Mouse (Mus musculus) T-cell, adult 2 months (primary cell): ENCODE measurements at regions not wholly inside any gene's neighbourhood (a gene's known extent, or its start where the extent isn't known, plus 50 kb on each side); places are given as distances from the start of the nearest gene placed in this dataset.

Experiments used
- DNase-seq: peaks from one replicate; pipeline ENCODE4 v3.0.0; 2022; ENCODE audit warnings: low spot score

DNA sequence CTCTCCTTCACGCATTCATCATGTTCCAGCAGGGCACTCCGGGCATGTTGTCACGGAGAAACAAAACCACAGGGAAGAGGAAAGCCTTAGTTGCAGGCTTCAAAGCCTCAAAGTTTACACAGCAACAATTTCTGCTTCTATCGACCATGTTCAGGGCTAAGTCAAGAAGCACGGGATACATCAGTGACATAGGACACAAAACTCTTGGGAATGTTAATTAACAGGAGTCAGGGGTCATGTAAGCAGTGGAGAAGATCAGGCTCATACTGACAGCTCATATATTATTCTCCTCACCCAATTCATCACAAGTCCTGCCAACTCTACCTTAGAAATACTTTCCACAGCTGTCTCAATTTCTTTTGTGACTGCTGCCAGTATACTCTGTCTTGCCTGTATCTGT is 133.0 kb upstream of the Btbd3 start:
- no peak for DNase-seq

DNA sequence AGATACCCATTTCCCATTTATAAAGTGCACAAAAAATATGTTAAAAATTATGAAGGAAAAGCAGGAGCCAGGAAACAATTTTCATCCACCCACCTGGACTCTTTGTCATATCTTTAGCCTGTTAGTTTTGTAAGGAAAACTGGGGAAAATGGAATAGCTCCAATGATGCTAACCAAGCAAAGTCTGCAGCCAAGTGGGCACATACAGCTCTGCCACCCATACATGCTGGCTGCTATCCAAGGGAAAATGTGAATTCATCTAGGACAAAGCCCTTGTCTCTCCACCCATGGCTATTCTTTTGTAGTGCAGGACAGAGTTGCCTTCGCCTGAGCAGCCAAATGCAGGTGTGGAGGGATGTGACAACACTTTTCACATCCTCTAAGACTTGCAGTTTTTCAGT is 135.5 kb upstream of the Btbd3 start:
- no peak for DNase-seq

DNA sequence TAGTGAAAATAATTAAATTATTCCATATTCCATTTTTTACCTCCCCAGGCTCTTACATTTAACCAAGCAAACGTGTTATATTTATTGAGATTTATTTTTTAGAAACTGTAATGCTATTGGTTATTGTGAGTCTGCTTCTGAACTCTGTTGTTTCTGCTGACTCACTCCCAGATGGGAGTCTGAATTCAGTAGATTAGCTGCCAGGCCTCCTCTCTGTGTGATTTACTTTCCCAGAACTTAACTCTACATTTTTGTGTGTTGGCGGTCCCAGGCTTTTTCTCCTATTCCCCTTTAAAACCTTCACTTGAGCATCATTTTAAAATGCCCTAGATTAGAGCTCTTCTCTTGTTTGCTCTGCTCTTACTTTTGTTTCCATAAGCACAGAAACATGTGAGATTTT is 136.2 kb upstream of the Btbd3 start:
- no peak for DNase-seq

DNA sequence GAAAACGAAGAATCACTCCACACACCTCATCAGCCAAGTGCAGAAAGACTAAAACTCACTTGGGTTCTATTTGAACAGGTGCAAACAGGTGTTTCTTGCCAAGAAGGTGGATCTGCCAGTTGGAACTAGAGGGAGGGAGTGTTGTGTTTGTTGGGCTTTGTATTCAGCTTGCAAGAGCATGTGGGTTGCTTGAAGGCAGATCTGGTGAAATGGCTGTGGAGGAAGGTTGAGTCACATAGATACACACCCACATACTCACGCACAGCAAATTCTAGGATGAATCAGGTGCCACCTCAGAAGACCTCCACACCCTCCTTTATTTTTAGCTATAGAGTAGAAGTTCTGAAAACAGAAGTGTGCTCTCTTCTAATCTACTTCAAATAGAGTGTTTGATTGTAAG is 156.6 kb upstream of the Btbd3 start:
- DNase-seq, result no peak

DNA sequence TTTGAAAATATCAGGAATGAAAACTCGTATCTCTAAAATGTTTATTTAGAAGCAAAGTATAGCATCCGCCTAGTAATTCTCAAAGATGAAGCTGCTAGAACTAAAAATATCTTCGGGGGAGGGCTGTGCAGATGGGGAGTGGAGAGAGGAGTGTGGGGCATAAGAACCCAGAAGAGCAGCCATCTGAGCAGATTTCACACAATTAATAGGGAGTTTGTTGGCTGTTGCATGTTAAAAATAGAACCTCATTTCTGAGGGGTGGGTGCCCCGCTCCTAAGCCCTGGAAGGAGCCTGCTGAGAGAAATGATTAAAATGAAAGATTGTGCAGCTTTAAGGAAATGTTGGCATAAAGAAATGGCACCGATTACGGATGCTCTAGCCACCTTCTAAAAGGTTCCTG is 171.0 kb upstream of the Btbd3 start:
- DNase-seq, result no peak

DNA sequence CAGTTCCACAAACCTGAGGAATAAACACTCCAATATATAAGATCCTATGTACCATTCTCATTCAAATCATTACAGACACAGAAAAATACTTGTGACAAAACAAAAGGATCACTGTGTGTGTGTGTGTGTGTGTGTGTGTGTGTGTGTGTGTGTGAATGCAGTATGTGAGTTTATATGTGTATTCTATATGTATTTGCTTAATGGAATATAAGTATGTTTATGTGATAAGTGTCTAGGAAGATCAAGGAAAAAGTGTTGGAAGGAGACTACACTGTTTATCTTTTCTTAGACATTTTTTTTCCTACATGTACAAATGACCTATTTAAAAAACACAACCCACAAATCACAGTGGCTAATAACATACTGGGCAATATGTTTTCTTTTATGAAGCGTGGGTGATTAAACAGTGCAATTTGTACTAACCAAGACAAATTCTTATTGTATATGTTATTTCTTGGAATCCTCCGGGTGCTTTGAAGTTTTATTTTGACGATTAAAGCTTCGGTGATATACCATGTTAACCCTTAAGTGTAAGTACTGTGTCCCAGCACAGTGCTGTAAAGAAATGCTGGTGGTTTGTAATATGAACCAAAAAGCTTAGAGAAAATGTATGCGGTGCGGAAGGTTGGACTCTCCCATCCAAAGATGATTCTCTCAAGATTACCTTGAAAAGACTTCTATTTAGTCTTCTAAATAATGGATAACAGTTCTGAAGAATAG is 171.6 kb upstream of the Btbd3 start:
- DNase-seq, result no peak

DNA sequence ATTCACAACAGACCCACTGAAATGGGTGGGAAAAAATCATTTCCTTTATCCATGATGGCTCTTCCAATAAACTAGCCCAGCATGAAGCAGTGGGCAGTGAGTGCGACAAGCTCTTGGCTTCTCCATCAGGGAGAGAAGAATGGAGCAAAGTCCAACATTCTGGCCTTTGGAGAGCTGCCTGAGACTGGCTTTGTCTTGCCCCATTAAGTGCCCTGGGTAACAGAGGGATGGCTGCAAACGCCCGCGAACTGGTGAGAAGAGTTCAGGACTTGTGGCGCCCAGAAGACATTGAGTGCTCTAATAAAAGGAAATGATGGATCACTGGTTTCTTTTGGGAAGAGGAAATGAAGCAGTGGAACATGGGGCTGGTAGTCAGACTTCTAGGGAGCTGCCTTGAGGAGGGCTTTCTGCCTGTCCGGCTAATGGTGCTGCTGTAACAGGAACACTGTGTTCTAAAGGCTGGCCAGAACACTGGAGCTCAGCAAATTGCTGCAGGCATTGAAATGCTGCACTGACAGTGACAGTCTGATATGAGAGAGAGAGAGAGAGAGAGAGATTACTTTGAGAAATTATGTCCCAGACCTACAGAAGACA is 182.2 kb upstream of the Btbd3 start:
- no peak for DNase-seq

DNA sequence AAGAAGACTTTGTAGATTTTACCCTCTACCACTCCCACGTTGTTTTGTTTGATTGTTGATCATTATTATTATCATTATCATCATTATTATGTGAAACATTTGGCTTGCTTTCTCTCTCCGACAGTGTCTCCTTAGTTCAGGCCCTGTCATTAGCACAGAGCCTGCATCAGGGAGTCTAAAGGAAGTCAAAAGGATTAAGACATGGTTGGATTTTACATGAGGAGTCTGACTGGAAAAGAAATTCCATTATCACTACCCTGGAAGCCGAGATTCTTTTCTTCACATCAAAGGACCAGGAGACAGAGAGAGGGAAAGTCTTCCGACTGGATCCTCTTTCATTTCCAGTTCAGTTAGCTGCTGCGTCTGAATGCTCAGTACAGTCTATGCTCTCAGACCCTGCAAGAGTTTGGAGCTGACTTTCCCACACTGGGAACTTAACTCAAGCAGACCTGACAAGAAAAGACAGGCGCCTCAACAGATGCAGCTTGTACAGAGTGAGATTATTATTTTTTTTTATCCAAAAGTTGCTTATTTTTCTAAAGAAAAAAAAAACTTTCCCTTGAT is 184.1 kb upstream of the Btbd3 start:
- no peak for DNase-seq

DNA sequence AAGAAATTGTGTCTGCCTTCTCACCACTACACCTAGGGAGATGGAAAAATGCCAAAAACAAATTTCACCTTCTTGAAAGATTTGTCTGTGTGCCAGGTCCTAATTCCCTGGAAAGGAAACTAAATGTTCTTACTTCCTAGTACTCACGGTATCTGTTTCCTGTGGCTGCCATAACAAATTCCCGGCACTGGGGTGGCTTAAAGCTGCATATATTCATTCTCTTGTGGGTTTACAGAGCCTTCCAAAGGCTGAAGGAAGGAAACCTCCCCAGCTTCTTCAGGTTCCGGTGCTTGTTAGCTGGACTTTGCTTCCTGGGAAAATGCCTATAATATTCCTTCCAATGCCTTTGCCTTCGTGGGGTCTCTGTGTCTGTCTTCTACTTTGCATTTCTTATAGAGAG is 203.3 kb upstream of the Btbd3 start:
- DNase-seq, result no peak

DNA sequence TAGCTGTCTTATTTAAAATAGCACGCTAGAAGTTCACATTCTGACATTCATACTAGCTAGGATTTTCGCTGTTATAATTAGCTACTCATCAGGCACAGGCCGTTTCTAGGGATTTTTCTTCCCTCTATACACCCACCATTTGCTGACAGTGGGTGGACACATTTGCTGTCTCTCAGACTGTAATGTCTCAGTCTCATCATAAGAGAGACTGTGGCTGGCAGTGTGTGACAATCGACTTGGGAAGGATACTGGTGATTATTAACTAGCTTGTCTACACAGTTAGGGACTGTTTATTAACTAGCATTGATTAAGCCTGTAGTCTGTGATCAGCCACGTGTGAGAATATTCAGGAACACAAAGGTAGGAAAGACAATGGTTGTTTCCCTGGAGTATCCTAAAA is 208.0 kb upstream of the Btbd3 start:
- DNase-seq, result no peak

DNA sequence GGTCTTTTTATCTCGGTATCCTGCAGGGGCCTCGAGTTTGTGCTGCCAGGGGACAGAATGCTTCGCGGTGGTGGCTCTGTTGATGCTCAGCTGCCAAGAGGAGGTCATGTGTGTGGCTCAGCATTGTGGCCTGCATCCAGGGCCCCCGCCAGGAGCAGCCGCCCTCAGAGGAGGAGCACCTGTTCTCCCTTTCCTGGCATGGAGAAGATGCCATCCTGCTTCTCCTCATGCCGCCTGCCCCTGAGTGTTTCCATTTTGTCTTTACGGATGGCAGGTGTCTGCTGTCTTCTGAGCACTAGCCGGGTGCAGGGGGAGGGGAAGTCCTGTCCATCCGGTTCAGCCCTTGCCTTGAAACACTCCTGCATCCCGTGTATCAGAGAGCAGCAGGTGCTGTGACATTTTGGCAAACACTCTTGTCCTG is 208.6 kb upstream of the Btbd3 start:
- DNase-seq, result no peak

DNA sequence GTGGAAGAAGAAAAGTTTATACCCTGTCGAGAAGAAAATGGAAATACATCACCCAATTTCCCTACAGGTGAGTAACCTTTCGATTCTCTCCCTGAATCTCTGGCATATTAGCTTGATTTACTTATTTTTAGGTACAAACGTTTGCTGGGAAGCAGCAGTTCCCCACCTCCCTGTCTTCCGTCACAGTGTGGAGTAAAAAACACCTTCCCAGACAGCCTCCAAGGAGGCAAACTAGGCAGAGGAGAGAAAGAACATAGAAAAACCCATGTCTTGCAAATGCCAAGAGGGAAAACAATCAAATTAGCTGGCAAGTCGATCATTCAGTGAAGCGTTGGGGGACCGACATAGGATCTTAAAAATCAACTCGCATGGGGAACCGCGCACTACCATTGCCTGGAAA is 209.0 kb upstream of the Btbd3 start:
- no peak for DNase-seq

DNA sequence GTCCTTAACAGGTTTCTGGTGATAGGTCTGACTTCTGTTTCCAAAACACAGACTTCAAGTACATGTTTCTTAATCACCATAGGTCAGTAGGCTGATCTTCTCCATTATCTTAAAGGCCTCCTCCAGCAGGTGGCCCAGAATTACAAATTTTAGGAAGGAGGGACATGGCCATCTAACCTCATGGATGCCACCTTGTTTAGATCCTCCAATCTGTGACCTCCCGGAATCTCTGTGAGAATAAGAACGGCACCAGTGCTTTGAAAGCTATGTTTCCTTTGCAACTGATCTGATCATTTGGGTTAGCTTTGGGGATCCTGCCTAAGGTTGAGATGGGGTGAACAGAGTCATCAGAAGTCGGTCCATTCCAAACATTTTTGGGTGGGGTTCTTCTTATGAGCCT is 209.4 kb upstream of the Btbd3 start:
- no peak for DNase-seq

DNA sequence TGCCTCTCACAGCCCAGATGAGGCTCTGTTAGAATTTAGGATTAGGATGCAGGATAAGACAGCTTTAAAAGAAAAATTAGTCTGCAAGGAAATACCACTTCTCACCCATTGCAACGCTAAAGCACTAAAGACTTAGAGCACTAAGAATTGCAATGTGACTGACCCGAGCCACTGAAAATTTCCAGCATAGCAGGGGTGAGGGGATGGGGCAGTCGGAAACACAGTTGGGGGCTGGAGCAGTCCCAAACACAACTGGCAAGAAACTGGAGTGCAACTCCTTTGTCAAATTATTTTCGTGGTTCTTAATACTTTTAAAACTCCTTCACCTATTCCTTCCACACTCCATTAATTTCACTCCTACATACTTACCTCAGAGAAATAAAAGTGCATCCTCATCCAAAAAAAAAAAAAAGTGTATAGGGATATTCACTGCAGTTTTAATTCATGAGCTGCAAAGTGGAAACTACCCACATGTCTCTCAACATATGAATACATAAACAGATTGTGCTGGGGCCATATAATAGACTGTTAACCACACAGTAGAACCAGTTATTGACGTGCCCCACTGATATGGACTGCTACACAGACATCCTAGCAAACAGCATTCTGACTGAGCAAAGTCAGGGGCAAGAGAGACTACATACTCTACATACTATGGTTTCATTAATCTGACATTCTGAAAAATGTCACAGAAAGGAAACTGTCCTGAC is 210.3 kb upstream of the Btbd3 start:
- no peak for DNase-seq

DNA sequence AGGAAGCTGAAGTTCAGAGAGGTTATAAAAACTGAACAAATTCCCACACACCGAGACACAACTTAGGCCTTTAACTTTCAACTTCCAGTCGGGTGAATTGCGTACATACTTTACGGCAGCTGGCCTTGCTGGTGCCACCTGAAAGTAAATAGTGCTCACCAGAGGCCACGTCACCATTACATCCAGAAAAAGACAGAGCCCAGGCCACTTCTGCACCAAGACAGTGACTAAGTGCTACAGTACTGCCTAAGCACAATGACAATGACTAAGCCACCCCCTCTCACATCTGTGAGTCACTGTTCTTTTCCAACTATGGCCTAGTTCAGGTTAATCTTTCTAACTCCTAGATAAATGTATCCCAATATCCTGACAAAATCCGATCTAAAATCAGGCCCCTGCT is 215.7 kb upstream of the Btbd3 start:
- no peak for DNase-seq

DNA sequence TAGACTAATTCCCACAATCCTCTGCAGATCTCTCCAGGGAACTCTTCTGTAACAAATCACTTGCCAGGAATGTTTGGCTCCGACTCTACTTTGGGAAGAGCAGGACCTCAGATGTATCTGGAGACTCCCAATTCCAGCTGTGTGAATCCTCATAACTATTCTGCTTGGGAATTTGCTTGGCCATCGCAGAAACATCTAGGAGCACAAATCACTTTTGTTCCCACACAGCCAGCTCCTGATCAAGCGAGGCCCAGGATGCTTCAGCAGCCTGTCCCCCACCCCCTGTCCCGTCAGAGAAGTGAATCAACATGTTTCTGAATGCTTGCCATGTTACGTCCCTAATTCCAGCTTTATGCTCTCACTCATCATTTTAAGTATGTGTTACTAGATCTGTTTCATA is 216.1 kb upstream of the Btbd3 start:
- DNase-seq, result no peak

DNA sequence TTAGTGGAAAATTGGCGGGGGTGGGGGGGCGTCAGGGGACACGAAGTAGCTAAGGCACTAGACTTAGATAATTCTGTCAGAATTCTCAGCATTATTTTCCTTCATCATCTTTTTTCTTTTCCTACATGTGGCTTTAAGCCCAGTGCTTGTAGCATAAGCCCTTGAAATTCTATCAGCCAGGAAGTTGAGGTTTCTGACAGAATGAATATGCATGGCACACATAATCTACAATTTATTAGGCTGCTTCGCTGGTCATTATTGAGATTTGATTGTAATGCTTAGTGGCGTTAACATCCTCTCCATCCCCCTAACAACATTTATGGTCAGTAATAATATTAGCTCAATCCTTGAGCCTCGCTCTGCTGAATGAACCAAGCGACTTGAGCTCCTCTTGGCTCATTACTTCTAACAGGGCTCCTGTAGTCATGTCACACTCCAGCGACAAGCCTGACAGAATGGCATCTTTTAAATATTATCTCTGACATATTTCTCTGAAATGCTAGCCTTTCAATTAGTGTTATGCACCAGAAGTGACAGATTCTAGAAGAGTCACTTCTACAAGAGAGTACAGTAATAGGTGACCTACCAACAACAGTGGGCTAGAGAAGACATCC is 222.1 kb upstream of the Btbd3 start:
- no peak for DNase-seq

DNA sequence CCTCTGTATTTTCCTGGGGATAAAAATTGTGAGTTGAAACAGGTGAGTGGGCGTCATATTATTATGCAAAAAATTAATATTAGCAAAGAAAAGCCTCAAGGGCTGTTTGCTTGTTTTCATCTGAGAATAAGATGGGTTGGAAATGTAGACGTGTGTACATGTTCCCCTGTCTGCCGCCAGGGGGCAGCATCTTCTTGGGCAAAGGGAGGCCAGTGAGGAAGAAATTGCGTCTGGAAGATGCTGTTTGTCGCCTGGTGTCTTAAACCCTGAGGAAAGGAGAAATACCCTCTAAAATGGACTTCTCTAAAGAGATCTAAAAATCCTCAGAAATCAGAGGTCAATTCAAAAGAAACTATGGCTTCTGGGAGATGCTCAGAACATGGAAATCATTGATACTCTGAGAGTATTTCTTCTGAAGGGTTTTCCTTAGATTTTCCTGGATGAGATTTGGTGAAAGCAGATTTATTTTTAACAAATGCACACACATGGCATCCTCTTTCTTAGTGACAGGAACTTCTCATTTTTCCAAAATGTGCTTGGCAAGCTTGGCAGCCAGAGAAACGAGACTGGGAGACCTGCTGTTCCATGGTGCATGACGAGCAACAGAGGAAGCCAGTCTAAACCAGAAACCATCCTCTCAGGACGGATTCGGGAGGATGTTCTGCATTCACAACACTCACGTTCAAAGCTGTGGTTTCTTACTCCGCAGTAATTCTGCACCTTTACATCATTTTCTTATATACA is 222.8 kb upstream of the Btbd3 start:
- DNase-seq, result peak; percentile 1

DNA sequence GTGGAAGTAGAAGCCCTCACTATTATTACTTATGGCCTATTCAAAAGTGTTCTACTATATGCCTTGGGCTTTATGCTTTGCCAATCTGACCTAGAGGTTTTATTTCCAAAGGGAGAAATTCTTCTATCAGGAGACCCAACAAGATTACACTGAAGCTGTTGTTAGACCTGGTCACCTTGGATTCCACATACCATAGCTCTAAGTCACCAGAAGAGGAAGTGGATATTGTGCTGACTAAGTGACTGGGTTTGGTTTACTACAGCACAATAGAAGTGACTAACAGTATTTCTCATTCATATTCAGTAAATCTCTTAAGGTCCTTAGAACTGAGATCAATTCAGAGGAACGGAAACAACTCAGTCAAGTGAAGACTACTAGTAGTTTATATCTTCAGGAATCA is 229.0 kb upstream of the Btbd3 start:
- no peak for DNase-seq

DNA sequence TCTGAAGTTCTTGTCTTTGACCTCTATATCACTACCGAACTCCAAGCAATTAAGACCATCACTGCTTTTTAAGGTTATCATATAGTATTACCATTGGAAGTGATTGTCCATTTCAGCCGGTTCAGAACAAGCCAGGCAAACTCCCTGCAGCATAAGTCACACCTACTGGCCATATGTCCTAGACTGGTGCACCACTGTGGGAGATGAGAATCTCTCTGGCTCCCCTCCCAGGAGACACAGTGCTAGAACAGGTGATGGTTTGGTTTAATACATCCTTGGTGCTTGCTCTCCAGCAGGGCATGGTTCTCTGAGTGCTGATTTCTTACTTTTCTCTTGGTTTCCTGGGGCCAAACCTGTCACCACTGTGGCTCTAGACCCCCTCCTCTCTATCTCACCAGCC is 232.8 kb upstream of the Btbd3 start:
- no peak for DNase-seq

DNA sequence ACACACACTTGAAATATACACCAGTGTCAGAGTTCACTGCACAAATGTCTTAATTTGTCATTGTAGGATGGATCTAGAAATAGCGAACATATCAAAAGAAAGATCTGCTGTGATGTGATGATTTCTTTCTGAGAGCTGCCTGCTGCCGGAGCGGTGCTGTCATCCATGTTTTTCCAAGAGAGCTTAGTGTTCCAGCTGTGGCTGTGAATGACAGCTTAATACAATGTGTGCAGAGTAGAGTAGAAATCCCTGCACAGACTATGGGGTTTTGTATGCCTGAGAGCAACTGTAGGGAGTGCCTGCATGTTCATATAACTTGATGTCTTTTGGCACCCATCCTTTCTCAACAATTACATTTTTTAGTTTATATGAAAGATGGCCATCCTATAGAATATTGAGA is 274.6 kb upstream of the Btbd3 start:
- no peak for DNase-seq

DNA sequence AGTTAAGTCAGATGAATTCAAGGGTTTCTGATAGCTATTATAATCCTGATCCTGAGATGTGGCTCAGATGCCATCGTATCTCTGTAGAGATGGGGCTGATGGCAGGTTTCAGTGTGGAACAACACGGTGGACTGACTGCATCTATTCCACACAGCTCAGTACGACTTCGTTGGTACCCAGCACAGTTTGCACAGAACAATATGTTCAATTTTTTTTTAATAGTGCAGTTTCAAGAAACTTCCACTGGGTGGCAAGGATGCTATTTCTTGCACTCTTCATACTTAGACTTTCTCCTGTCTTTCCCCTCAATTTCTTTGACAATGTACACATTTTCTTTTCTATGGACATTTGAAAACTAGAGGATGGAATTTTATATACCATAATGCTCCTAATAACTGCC is 278.6 kb upstream of the Btbd3 start:
- no peak for DNase-seq
